Mouse (Mus musculus) bone marrow, adult 2 months (tissue): ENCODE results near the gene Syn3.

Experiments
- CTCF ChIP-seq: fragments of 200-500 bp; IDR thresholded peaks from 2 replicates; pipeline ENCODE4 v1.5.1; 2011; ENCODE audit warnings: low read length, control low read depth; ENCODE audit not compliant: control insufficient read depth, insufficient read depth
- POLR2A ChIP-seq: fragments of 200-500 bp; IDR thresholded peaks from 2 replicates; pipeline ENCODE4 v1.6.1; 2011; ENCODE audit warnings: low read depth, mild to moderate bottlenecking, control low read depth, low read length, borderline replicate concordance; ENCODE audit not compliant: control insufficient read depth

DNA sequence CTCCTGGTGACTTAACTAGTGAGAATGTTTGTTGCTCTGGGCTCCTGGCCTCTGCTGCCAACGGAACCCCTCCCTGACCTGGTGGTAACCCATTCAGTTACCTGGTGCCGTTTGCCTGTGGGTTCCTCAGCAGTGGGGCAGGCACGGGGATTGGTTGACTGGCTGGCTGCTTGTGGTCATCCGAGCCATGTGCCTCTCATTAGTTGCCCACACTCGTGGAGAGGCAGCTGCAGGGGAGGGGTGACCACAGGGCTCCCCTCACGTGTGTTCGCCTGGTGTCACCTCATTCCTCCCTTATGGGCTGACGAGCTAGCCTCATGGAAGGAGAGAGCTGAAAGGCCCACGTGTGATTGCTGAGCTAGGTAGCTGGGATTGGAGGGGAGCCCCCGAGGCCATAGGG lies 430.8 kb downstream of the Syn3 start:
- TF ChIP-seq CTCF (no peak), POLR2A (no peak)
